Mouse (Mus musculus): Measurements from ENCODE around the gene Gm28539.
A peak's percentile ranks its signal among the peaks of the same experiment; 100 is the strongest.
"Not testable (repeated sequence)": the region's sequence is repeated elsewhere in the genome, so short reads cannot be mapped to it uniquely, and the experiment has no call there.

The Gm28539 gene

DNA sequence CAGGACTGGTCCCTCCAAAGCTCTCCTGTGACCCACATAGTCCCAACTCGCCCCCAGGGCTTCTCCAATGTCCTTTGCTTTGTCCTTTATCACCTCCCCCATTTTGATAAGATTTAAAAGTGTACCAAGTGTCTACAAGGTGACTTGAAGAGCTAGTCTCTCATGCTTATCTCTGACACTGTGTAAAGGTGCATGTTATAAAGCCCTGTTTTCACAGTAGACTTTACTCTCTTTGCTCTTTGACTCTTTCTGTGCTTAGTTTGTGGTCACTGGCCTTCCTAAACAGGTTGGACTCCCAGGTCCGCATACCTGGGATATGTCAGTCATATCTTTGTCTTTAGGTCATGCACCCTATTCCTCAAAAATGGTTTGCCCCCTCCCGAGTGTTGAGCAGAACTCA, 118.7 kb downstream of the Gm28539 start:
- DNase-seq (ENCODE audit: low read depth) = no peak

- no peak for DNase-seq (ENCODE audit: low read depth)
Observed at GRCm38 (mm10) chr16:18963486-18963885, 127.1 kb downstream of the Gm28539 start.

GRCm38 (mm10) chr16:18969420-18970128, 133.2 kb downstream of the Gm28539 start:
- no peak for DNase-seq (ENCODE audit: low read depth)

- no peak for DNase-seq (ENCODE audit: low read depth)
Observed at GRCm38 (mm10) chr16:18970837-18971236, 134.5 kb downstream of the Gm28539 start.

- DNase-seq (ENCODE audit: low read depth) = not testable (repeated sequence)
Observed at GRCm38 (mm10) chr16:18975665-18976064, 139.3 kb downstream of the Gm28539 start.

DNA sequence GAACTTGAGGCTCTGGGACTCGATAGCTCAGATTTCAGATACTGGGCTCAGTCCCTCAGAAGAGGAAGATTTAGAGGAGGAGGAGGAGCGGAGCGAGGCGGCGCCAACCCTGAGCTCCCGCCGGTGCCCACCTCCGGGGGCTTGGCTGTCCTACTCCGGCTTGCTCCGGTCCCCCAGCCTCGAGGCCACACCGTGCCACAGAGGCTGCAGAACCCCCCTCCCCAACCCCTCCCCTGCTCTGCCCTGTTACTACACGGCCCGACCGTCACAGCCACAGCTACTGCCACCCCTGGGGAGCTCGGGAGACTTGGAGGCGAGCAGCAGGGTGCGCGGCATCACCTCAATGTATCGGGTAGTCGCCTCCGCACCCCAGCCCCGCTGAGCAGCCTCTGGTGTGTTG, 139.9 kb downstream of the Gm28539 start:
- no peak for DNase-seq (ENCODE audit: low read depth)

GRCm38 (mm10) chr16:18986381-18986780, 150.0 kb downstream of the Gm28539 start:
- DNase-seq (ENCODE audit: low read depth) = no peak

DNA sequence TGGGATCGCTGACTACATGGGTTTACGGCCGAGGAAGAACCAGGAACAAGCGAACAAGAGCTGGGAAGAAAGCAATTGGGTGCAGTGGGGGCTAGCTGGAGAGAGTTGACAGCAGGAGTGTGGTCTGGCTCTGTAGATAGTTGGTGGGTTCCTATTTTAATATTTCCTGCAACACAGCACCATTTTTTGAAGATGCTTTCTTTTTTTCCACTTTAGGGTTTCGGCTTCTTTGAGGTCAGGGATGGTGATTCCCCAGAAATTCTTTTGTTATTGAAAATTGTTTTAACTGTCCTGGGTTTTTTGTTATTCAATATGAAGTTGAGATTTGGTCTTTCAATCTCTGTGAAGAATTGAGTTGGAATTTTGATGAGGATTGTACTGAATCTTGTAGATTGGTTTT, 150.5 kb downstream of the Gm28539 start:
- DNase-seq (ENCODE audit: low read depth) = no peak

DNA sequence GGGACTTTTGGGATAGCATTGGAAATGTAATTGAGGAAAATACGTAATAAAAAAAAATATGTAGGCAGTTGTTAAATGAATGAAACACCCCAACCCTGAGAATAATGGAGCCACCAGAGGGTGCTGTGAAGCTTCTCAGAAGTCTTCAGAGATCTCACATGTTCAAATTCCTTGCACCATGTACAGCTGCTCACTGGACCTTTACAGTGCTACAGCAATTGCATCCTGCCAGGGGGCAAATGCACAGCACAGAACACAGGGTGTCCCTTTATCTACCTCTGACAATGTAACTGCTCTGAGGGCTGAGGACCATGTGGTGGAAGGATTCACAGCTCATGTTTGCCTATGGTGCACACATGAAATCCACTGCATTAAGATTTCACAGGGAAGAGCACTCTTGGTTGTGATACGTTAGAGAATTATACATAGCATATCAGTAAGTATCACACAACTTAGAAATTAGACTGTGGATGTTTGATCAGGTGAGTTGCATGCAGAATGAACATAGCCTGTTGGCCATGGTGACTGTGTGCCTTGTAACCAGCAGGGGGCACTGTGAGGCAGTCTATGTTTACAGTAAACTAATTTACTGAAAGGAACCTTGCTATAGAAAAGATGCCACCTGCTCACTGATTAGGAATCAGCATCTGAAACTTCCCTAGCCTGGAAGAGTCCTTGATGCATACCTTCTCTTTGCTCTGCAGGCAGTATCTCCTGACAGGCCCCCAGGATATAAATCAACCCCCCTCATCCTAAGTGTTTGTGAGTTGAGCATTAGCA, 166.4 kb downstream of the Gm28539 start:
- DNase-seq (ENCODE audit: low read depth) = peak; percentile 4

- DNase-seq (ENCODE audit: low read depth) = no peak
Observed at GRCm38 (mm10) chr16:19003757-19004156, 167.4 kb downstream of the Gm28539 start.

GRCm38 (mm10) chr16:19005298-19005697, 168.9 kb downstream of the Gm28539 start:
- no peak for DNase-seq (ENCODE audit: low read depth)

Data from naive thymus-derived CD4-positive, alpha-beta T cell, adult 2 months (primary cell).